15 mouse cellular contexts compared by ENCODE assay signal in the genomic region with DNA sequence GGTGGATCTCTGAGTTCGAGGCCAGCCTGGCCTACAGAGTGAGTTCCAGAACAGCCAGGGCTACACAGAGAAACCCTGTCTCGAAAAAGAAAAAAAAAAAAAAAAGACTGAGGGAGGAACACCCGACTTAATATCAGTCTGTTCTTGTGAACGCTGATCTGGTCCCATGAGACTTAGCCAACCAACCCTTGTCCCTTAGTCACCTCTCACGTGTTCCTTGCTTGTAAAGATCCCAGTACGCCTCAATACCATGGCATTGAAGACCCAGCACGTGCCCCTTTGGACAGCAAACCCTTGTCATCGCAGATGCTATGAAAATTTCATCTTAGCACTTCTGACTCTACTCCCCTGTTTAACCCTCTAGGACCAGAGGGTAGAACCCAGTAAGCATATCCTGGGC. TPM values are rescaled to one million over a fixed set of nuclear protein-coding genes. Genes with fewer than 3 reads are reported as not detected.
"Had no signal": no experiment of that assay in that cellular context is flagged by ENCODE, and none has a peak within 500 bp of the region (broad histone marks: within the 10 kb centered on the region; RNA-seq: fewer than 3 reads in every experiment).

No protein-coding gene starts in this region.

- DNase-seq: lung, adult 18-20 months; lung, embryonic 14.5 days; lung, postnatal 10 days; lung, postnatal 4 days; midbrain, embryonic 14.5 days; right cerebral cortex, postnatal 14 days; thymus, adult 2 months; thymus, postnatal 25 days had no signal

- H3K4me2 ChIP-seq: lung, embryonic 14.5 days; midbrain, embryonic 12.5 days; neural tube, embryonic 12.5 days; stomach, embryonic 15.5 days had no signal

- H3K36me3 ChIP-seq: midbrain, embryonic 12.5 days; neural tube, embryonic 12.5 days; stomach, embryonic 15.5 days had no signal

- H3K27me3 ChIP-seq: midbrain, embryonic 12.5 days; neural tube, embryonic 12.5 days; stomach, embryonic 15.5 days had no signal

- H3K4me1 ChIP-seq: midbrain, embryonic 10.5 days; midbrain, embryonic 12.5 days; neural tube, embryonic 12.5 days; stomach, embryonic 15.5 days had no signal

- H3K27ac ChIP-seq: midbrain, embryonic 10.5 days; midbrain, embryonic 12.5 days; neural tube, embryonic 12.5 days; stomach, embryonic 15.5 days; stomach, postnatal 0 days had no signal

- H3K9me3 ChIP-seq: midbrain, embryonic 10.5 days; midbrain, embryonic 12.5 days; neural tube, embryonic 12.5 days; stomach, embryonic 15.5 days had no signal

- H3K9ac ChIP-seq: lung, embryonic 14.5 days; midbrain, embryonic 12.5 days; neural tube, embryonic 12.5 days; stomach, embryonic 15.5 days had no signal

- H3K4me3 ChIP-seq: midbrain, embryonic 10.5 days; midbrain, embryonic 12.5 days; neural tube, embryonic 12.5 days; stomach, embryonic 15.5 days had no signal

- ATAC-seq: midbrain, embryonic 16.5 days had no signal

RNA-seq across cellular contexts. Expression of gene Morn3, which starts 49.5 kb away (rescaled TPM):
- polyA plus RNA-seq: lung, embryonic 14.5 days; midbrain, embryonic 12.5 days; midbrain, embryonic 14.5 days; neural tube, embryonic 12.5 days; spleen, adult 2 months had no signal
